Mouse (Mus musculus) kidney, adult 9 months (tissue): ENCODE results near the gene Disp3.
A peak's percentile ranks its signal among the peaks of the same experiment; 100 is the strongest.

ENCODE experiments used
- DNase-seq: peaks from one replicate; pipeline ENCODE4 v3.0.0; 2022

Disp3 gene

DNA sequence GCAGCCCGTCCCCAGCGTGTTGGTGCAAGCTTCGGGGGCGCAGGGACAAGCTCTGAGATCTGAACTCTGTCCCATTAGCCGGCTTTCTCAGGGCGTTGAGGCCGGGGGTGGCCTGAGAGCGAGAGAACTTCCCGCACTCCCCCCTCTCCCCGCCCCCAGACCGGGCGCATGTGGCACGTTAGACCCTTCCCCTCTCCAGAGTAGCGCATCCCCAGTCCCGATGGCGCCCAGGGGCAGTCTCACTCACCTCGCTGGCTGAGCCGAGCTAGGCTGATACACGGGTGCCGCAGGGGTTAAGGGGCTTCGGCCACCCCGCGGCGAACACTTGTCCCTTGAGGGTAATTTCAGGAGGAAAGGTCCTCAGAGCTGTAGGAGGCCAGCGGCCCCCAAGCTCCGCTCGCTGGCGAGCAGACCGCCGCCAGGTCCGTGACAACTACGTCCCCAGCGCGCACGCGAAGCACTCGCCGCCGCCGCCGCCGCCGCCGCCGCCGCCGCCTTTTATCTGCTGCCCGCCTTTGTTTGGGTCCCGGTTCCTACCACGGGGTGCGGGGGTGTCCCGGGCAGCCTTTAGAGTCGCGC lies at the start of gene Disp3:
Gene Disp3, minus strand, starts transcription at position 490 of the 579 bp plus-strand sequence.
- DNase-seq, result no peak

GRCm38 (mm10) chr4:148330269-148330668 lies 42.5 kb upstream of the Disp3 start:
- DNase-seq, result no peak

- no peak for DNase-seq
Observed at GRCm38 (mm10) chr4:148329431-148329830, 41.7 kb upstream of the Disp3 start.

DNA sequence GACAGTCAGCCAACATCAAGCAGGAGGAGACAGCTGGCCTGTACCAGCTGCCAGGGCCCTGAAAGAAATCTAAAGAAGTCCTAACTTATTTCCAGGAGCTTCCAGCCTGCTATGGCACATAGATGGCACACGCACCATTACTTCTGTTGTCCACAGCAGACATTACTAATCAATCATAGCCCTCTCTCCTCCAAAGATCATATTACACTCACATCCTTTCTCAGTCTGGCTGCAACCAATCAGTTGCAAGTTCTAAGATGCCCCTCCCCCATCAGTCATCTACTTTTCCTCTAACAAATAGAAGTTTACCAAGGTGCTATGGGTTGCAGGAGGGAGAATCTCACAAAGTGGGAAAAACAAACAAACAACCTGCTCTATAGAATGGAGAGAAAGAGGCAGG lies 40.5 kb upstream of the Disp3 start:
- DNase-seq, result no peak

DNA sequence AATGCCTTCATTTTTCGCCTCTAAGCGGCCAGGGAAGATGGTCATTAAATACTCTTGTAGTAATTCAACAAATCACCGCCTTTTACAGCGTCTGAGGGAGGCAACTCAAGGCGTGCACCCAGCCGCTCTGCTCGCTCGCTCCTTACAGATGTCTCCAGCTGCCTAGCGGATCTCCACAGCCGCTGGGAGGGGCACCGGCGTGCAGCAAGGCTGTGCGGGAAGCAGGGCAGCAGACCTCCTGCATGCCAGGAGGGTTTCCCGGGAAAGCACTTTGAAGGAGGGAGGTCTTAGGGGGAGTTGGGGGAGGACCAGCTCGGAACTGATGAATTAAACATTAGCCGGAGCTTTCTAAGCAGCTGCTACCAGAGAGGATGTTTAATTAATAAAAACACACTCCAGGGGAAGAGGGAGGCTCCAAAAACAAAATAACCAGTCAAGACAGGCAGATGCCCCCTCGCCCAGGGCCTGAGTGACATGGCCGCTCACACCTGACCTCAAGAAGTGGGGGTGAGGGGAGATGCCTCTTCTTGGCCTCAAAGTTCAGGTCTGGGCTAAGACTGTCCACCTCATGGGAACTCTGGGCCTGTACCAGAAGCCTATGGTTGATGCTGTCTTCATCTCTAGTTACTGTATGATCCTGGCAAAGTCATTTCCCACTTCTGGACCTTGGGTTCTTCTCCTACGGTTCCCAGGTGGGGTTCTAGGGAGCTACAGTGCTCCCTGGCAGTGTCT lies 39.7 kb upstream of the Disp3 start:
- DNase-seq, result no peak

DNA sequence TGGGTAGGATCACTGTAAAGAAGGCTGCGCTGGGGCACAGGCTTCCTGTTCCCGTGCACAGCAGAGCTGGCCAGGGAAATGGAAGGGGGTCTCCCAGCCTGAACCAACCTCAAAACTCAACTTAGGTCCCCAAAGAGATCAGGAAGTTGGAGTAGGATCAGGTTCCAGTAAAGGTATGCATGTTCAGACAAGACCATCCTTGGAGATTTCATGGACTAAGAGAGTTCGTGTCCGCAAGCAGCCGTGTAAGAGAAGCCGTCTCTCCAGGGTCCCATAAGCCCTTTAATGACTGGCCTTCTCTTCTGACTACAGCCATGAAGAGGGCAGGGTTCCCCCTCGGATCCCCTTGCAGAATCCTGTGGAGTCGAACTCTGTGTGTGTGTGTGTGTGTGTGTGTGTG lies 39.0 kb upstream of the Disp3 start:
- no peak for DNase-seq

DNA sequence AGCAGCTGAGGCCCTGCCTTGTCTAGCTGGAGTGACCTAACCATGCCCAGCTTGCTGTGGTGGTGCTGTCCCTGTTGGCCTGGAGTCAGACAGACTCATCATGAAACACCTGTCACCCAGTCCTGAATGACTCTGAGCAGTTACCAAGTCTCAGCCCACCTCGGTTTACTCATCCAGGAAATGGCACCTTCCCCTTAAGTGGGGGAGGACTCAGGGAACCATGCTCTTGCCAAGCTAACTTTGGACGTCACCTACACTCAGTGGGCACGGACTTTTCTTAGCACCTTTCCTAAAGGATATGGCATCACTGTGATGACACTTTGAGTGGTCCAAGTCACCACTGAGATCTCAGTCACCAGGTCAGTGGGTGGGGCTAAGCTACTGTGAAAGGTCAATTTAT lies 38.2 kb upstream of the Disp3 start:
- DNase-seq, result no peak

- DNase-seq, result no peak
Observed at GRCm38 (mm10) chr4:148325057-148325456, 37.3 kb upstream of the Disp3 start.

DNA sequence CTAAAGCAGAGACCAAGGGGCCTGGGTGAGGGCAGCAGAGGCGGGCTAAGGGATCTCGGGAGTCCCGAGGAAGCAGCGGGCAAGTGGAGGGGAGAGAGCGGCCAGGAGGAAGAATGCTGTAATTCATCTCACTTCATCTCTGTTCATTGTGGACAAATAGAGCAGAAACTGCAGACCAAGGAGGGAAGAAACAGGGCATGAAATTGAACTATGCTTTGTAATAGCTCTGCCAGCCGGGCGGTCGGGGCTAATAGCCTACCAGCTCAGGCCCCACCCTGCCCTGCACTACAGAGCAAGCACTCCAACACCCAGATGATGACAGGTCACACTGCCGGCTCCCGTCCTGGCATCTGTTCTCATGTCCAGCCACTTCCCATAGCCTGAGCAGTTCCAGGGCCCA lies 34.4 kb upstream of the Disp3 start:
- DNase-seq, result no peak

DNA sequence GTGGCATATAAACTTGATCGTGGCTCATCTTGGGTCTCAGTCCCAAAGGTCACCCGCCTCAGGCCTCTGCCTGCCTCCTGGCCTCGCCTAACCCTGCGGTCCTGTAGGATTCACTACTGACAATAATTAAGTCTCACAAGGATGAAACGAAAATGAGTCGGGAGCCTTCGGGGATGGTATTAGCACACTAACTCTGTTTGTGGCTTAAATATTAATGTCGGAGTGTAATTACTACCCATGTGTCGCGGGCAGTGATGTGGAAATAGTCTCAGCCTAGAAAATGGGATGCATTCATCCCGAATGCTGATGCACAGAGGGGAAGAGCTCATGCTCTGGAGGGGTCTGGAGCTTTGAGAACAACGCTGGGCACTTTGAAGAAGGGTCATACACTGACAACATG lies 31.6 kb upstream of the Disp3 start:
- no peak for DNase-seq

DNA sequence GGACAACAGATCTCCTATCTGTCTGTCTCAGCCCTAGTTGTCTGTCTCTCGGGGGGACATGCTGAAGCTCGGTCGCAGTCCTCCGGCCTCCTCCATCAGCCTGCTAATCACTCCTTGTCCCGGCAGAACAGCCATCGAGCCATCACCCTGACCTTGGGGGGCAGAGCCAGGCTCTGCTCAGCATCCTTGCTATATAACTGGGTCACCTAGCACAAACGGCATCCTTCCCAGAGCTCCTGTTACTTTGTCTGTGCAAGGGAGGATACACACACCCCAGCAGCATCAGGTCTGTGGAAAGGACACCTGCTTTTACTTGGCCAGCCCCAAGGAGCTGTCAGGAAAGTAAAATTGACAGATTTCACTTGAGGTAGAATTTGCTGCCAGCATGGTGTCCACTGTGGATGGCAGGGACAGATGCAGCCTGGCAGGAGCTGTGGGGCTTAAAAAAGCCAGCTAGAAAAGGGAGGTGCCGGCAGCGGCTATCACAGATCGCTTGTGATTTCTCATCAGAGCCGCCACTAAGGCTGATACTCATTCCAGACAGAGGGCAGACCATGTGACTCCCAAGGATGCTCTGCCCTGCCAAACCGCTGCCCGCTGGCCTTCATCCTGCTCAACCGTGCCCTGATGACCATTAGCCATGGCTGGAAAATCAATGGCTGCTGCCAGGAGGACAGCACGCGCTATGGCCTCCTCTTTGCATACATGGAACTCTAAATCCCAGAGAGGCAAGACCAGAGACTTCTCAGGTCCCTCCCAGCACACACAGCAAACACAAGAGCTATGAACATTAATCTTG lies 27.8 kb upstream of the Disp3 start:
- no peak for DNase-seq

DNA sequence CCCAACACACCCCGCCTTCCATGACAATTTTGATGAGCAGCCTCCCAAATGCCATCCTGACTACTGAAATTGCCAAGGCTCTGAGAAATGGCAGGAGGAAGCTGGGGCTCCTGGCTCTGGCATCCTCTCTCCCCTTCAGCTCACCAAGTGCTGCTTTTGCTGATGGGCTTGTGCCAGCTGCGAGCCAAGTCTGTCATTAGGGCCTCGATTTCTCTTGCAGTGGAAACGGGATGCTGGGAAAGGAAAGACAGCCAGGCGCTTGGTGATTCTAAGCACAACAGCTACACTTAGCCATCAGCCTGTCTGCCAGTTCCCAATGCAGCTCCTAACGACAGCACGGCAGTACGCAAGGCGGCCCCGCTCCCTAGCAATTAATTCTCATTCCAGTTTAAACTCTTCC lies 26.6 kb upstream of the Disp3 start:
- no peak for DNase-seq

GRCm38 (mm10) chr4:148313601-148314000 lies 25.8 kb upstream of the Disp3 start:
- no peak for DNase-seq

DNA sequence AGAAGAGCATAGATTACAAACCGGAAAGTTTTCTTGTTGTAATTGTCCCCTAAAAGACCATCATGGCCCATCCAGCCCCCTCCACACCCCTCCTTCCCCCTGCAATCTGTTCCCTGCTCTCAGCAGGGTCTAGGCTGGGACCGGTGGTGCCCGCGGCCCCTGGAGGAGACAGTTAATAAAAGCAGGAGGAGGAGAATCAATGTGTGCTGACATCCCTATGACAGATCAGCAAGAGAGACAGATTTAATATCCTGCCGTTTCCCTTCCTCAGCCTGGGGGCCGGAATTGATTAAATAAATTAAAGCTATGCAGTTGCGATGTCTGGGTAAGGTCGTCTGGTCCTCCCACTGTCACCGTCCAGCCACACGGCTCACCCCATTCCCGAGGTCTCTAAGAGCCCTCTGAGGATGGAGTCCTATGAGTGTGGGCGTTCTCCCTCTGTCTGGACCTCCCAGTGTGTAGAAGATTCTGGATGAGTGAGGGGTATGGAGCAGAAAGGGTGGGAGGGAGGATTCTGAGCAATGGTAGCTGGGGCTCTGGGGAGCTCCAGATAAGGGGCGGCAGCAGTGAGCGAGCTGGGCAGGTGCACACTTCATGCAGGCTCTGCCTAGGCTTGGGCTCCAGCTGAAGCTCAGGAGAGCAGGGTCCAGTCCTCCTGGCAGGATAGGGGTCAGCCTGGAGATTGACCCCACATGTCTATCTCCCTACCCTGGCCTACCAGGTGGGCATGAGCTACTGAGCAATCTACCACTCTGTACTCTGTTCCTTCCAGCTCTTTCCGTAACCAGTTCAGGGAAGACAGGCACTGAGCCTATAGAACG lies 24.7 kb upstream of the Disp3 start:
- no peak for DNase-seq

DNA sequence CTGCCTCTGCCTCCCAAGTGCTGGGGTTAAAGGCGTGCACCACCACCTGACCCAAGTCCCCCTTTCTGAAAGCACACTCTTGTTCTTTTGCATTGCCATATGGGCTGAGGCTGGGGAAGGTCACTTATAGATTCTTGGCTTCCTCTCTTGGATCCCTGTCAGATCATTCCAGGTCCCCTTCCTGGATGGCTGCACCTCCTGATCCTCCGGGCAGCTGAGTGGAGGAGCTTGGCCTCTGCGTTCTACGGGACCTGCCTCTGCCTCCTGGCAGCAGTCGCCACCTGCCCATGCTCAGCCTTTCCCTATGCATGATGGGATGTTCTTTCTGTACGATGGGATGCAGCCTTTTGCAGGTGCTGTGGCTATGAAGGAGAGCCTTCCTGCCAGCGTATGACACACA lies 23.1 kb upstream of the Disp3 start:
- DNase-seq, result no peak

DNA sequence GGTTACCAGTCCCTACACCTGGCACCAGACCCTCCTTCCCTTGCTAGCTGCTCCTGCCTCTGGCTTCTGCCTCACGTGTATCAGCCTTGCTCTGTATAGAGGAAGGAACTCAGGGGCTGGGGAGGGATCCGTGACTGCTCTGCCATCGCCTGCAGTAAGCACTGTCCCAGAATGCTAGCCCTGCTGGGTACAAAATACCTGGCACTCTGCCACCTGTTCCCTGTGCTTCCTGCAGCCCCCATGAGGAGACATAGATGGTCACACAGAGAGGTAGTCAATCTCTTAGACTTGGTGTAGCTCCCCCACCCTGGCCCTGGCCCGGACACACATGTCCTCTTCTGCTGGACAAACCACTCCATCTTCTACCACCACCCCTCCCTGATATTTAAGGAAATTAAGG lies 22.4 kb upstream of the Disp3 start:
- DNase-seq, result no peak

GRCm38 (mm10) chr4:148306406-148307083 lies 18.8 kb upstream of the Disp3 start:
- peak; percentile 2 for DNase-seq

DNA sequence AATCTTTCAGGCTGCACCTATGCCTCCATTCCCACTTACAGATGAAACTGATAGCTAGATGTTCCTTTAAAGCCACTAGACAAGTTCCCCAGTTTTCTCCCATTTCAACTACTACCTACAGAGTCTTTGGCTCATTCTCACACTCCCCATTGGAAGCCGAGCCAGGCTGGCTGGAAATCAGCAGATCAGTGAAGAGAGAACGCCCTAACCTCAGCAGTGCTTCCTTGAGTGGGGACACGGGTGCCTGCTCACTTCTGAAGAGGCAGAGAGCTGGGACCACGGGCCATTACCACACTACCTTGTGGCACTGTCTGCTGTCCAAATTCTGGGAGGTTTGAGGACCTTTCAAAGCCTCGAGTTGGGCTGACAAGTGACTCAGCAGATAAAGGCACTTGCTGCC lies 11.0 kb upstream of the Disp3 start:
- no peak for DNase-seq

DNA sequence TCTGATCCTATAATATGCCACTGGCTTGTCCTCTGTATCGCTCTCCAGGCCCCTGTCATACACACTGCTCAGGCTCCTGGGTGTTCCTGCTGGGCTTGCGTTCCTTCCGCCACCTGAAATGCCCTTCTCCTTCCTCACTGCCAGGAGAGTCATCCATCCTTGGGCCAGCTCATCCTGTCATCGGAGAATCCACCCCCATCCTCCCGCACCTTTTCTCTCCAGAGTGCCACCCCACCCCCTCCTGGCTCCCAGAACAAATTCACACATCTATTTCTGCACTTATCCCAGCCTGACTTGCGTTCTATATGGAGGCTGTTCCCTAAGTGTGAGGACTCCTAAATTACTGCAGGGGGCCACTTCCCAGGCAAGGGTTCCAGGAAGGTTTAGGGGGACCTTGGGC lies 9.9 kb upstream of the Disp3 start:
- no peak for DNase-seq

DNA sequence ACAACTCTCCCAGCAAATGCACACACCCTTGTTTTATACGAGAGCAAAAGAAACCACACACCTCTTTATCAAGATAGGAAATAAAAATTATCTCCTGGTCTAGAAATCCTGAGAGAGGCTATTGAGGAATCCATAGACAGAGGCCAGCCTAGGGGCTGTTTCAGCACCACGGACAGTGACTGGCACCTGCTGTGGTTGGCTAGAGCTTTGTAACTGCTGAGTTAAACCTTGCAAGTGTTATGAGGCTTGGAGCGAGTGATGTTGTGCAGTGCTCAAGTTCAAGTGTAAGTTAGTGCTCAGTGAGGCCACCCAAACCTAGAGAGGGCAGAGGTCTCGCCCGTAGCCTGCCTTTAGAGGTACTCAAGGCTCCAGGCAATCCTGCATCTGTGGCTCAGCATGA lies 5.6 kb upstream of the Disp3 start:
- peak; percentile 35 for DNase-seq

DNA sequence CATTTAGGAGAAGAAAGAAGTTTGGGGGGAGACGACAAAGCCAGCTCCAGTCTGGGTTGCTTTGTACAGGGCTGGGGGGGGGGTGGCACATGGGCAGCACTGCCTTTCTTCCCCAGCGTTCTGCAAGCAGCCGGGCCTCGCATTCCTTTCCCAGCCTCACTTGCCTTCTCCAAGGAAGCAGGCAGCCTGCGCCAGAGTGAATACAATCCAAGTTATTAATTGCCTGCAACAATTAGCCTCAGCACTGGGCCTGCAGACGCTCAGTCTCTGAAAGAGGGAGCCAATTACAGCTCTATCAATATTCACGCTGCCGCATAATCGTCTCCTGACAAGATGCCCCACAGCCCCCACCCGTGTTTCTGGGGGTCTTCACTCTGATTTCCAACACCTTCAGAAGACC lies 4.1 kb upstream of the Disp3 start:
- DNase-seq, result no peak

DNA sequence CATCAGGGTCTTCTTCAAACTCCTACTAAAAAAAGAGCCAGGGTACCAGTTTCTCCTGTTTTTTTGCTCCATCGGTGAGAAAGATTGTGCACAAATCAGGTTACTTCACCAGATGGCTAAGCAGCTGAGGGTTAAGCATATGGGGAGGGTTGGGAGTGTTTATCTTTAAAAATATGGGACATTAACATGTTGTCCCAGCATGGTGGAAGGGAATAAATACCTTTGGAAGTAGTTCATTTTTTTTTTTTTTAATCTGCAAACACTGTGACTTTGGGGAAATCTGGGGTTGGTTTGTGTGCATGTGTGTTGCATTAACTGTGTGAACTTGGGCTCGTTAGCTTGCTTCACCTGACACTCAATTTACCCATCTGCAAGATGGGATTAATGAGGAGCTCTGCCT lies 3.3 kb upstream of the Disp3 start:
- DNase-seq, result no peak

GRCm38 (mm10) chr4:148288055-148288549 lies 337 bp upstream of the Disp3 start:
- DNase-seq, result peak; percentile 74
